Mouse (Mus musculus): ENCODE measurements at regions not wholly inside any gene's neighbourhood (a gene's known extent, or its start where the extent isn't known, plus 50 kb on each side); places are given as distances from the start of the nearest gene placed in this dataset.

- DNase-seq (ENCODE audit: low read depth, low spot score): no peak
Measured at GRCm38 (mm10) chr15:61160666-61161065, 237.9 kb upstream of the A1bg start.

GRCm38 (mm10) chr15:61159552-61159951, 236.7 kb upstream of the A1bg start:
- no peak for DNase-seq (ENCODE audit: low read depth, low spot score)

GRCm38 (mm10) chr15:61158041-61158545, 235.3 kb upstream of the A1bg start:
- DNase-seq (ENCODE audit: low read depth, low spot score): no peak

GRCm38 (mm10) chr15:61157543-61157942, 234.7 kb upstream of the A1bg start:
- peak; percentile 34 for DNase-seq (ENCODE audit: low read depth, low spot score)

GRCm38 (mm10) chr15:61155530-61155929, 232.7 kb upstream of the A1bg start:
- DNase-seq (ENCODE audit: low read depth, low spot score): no peak

- DNase-seq (ENCODE audit: low read depth, low spot score): no peak
Measured at GRCm38 (mm10) chr15:61154166-61154565, 231.4 kb upstream of the A1bg start.

GRCm38 (mm10) chr15:61142851-61143250, 220.0 kb upstream of the A1bg start:
- DNase-seq (ENCODE audit: low read depth, low spot score): no peak

GRCm38 (mm10) chr15:61139151-61139550, 216.3 kb upstream of the A1bg start:
- DNase-seq (ENCODE audit: low read depth, low spot score): no peak

- DNase-seq (ENCODE audit: low read depth, low spot score): no peak
Measured at GRCm38 (mm10) chr15:61136781-61137180, 214.0 kb upstream of the A1bg start.

- no peak for DNase-seq (ENCODE audit: low read depth, low spot score)
Measured at GRCm38 (mm10) chr15:61133316-61133715, 210.5 kb upstream of the A1bg start.

- no peak for DNase-seq (ENCODE audit: low read depth, low spot score)
Measured at GRCm38 (mm10) chr15:61127971-61128370, 205.2 kb upstream of the A1bg start.

GRCm38 (mm10) chr15:61127130-61127529, 204.3 kb upstream of the A1bg start:
- no peak for DNase-seq (ENCODE audit: low read depth, low spot score)

GRCm38 (mm10) chr15:61116912-61117311, 194.1 kb upstream of the A1bg start:
- no peak for DNase-seq (ENCODE audit: low read depth, low spot score)

- no peak for DNase-seq (ENCODE audit: low read depth, low spot score)
Measured at GRCm38 (mm10) chr15:61109429-61110128, 186.8 kb upstream of the A1bg start.

- no peak for DNase-seq (ENCODE audit: low read depth, low spot score)
Measured at GRCm38 (mm10) chr15:61108957-61109356, 186.1 kb upstream of the A1bg start.

- peak; percentile 1 for DNase-seq (ENCODE audit: low read depth, low spot score)
Measured at GRCm38 (mm10) chr15:61102421-61103412, 179.9 kb upstream of the A1bg start.

- no peak for DNase-seq (ENCODE audit: low read depth, low spot score)
Measured at GRCm38 (mm10) chr15:61100807-61101206, 178.0 kb upstream of the A1bg start.

GRCm38 (mm10) chr15:61098968-61099367, 176.2 kb upstream of the A1bg start:
- DNase-seq (ENCODE audit: low read depth, low spot score): no peak

GRCm38 (mm10) chr15:61098519-61098918, 175.7 kb upstream of the A1bg start:
- DNase-seq (ENCODE audit: low read depth, low spot score): no peak

GRCm38 (mm10) chr15:61096021-61096781, 173.4 kb upstream of the A1bg start:
- no peak for DNase-seq (ENCODE audit: low read depth, low spot score)

- DNase-seq (ENCODE audit: low read depth, low spot score): no peak
Measured at GRCm38 (mm10) chr15:61055017-61055609, 132.3 kb upstream of the A1bg start.

Measured in WW6 (cell line).